Mouse (Mus musculus) forebrain, postnatal 0 days (tissue): ENCODE data around the gene Upp1. TPM values are rescaled to one million over a fixed set of nuclear protein-coding genes. Genes with fewer than 3 reads are reported as not detected.
A peak's percentile ranks its signal among the peaks of the same experiment; 100 is the strongest.

Source experiments
- ATAC-seq: fragments of 200-750 bp; cut with Nextera tagmentation; 2 replicates; pipeline ENCODE4 v1.8.0; 2017; ENCODE audit warnings: mild to moderate bottlenecking, moderate library complexity
- DNase-seq: peaks from one replicate; pipeline ENCODE4 v3.0.0-alpha.2; 2015
- H3K27ac ChIP-seq: fragments of 300-500 bp; sonication (generic); 2 replicates; pipeline ENCODE4 v1.5.1; 2014; ENCODE audit warnings: low read depth, mild to moderate bottlenecking, antibody characterized with exemption, low read length, moderate library complexity, mixed read lengths
- H3K27me3 ChIP-seq: fragments of 300-500 bp; sonication (generic); 2 replicates; pipeline ENCODE4 v1.6.1; 2014; ENCODE audit warnings: mild to moderate bottlenecking, low read length, mixed read lengths; ENCODE audit not compliant: insufficient read depth
- H3K36me3 ChIP-seq: fragments of 300-500 bp; sonication (generic); 2 replicates; pipeline ENCODE4 v1.6.1; 2014; ENCODE audit warnings: mild to moderate bottlenecking, moderate library complexity; ENCODE audit not compliant: insufficient read depth
- H3K4me1 ChIP-seq: fragments of 300-500 bp; sonication (generic); 2 replicates; pipeline ENCODE4 v1.6.1; 2014; ENCODE audit warnings: antibody characterized with exemption; ENCODE audit not compliant: insufficient read depth
- H3K4me2 ChIP-seq: fragments of 300-500 bp; sonication (generic); 2 replicates; pipeline ENCODE4 v1.6.1; 2014; ENCODE audit warnings: low read depth, mild to moderate bottlenecking, moderate library complexity
- H3K4me3 ChIP-seq: fragments of 300-500 bp; sonication (generic); 2 replicates; pipeline ENCODE4 v1.5.1; 2014; ENCODE audit warnings: low read depth, low read length, mixed read lengths
- H3K9ac ChIP-seq: fragments of 300-500 bp; sonication (generic); 2 replicates; pipeline ENCODE4 v1.6.1; 2014; ENCODE audit warnings: mild to moderate bottlenecking
- H3K9me3 ChIP-seq: fragments of 300-500 bp; sonication (generic); 2 replicates; pipeline ENCODE4 v1.6.1; 2016; ENCODE audit warnings: low read length
- CTCF ChIP-seq: sonication (generic); IDR thresholded peaks from 2 replicates; pipeline ENCODE4 v1.5.1; 2016; ENCODE audit warnings: antibody characterized with exemption, control low read depth, low read depth
- WGBS: fragments of 180-500 bp; shearing (Covaris S2); extraction: QIAGEN DNeasy Blood & Tissue Kit; methylation state at CpG from one replicate; pipeline ENCODE4 v1.1.7; 2014; 5-methylcytosine and 5-hydroxymethylcytosine counted together
- polyA plus RNA-seq: library from polyadenylated mRNA; unstranded; fragments of >200 nt; fragmentation: Nextera tagmentation; extraction: Ambion mirVana; gene quantifications from 2 replicates; pipeline ENCODE4 v1.2.1, GENCODE M21; 2015
- total RNA-seq: library from RNA; depleted of rRNA; stranded (reverse); fragments of >200 nt; gene quantifications from 2 replicates; pipeline ENCODE4 v1.2.3, GENCODE M21; 2014; rRNA removed

The Upp1 gene
- total RNA-seq (0.14 and 0.46 TPM in 2 replicates), polyA plus RNA-seq (2.2 and 2.4 TPM in 2 replicates)

DNA sequence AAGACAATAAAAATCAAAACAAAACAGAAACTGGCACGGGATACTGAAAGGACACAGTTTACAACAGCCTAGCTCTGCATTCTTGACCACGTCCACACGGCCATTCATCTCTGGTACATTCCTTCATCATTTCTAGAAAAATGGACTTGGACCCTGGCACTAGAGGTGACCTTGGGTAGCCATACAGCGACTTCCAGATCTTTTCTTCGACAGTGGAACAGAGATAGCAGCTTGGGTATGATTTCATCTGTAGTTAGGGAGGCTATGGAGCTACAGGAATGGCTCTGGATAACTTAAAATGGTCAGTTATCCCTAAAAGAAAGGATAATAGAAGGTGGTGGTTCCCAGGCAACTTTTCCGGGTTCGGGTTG, at the start of gene Upp1:
Gene Upp1, plus strand, starts transcription at position 54 of the 371 bp plus-strand sequence.
- no peaks in the 10 kb centered on the region for H3K9me3 ChIP-seq
- H3K27me3 ChIP-seq: peaks cover 20% of the 10 kb centered on the region
- DNase-seq: no peak
- no peaks in the 10 kb centered on the region; the same call in 1 of the 2 replicates for H3K4me1 ChIP-seq
- 0 out of 2 replicates have a peak within 1 kb of the TSS, but pooled peaks have one; percentile 1 for H3K9ac ChIP-seq
- peak; percentile 17; the same call in 1 of the 2 replicates for ATAC-seq
- H3K36me3 ChIP-seq: no peaks in the 10 kb centered on the region; the same call in 1 of the 2 replicates
- H3K27ac ChIP-seq: no peak within 1 kb of the TSS
- WGBS: under 1% methylated on average over 7 of the region's 7 CpGs
- TF ChIP-seq CTCF: no peak
- peak within 1 kb of the TSS; percentile 86 for H3K4me2 ChIP-seq
- peak within 1 kb of the TSS; percentile 39 for H3K4me3 ChIP-seq

GRCm38 (mm10) chr11:9076444-9076843, 41.5 kb upstream of the Upp1 start:
- H3K27me3 ChIP-seq: no peaks in the 10 kb centered on the region
- no peak for TF ChIP-seq CTCF
- WGBS: 91% methylated on average over 3 of the region's 3 CpGs
- no peak for ATAC-seq
- H3K4me2 ChIP-seq: no peak overlapping the region
- H3K9ac ChIP-seq: no peak overlapping the region
- no peaks in the 10 kb centered on the region for H3K4me1 ChIP-seq
- H3K27ac ChIP-seq: no peak overlapping the region
- H3K9me3 ChIP-seq: no peaks in the 10 kb centered on the region
- H3K36me3 ChIP-seq: no peaks in the 10 kb centered on the region
- H3K4me3 ChIP-seq: no peak overlapping the region
- no peak for DNase-seq

- Histone ChIP-seq H3K9ac (no peak overlapping the region), H3K36me3 (no peaks in the 10 kb centered on the region), H3K27ac (no peak overlapping the region), H3K9me3 (no peaks in the 10 kb centered on the region), H3K4me1 (no peaks in the 10 kb centered on the region; the same call in 1 of the 2 replicates), H3K4me2 (no peak overlapping the region), H3K4me3 (no peak overlapping the region), H3K27me3 (peaks cover 13% of the 10 kb centered on the region)
- 75% methylated on average over 2 of the region's 2 CpGs for WGBS
- no peak for ATAC-seq
- TF ChIP-seq CTCF: no peak
- DNase-seq: no peak
Observed at GRCm38 (mm10) chr11:9113189-9113588, 4.7 kb upstream of the Upp1 start.

GRCm38 (mm10) chr11:9115367-9116120, 2.4 kb upstream of the Upp1 start:
- no peaks in the 10 kb centered on the region; the same call in 1 of the 2 replicates for H3K4me1 ChIP-seq
- no peak for ATAC-seq

GRCm38 (mm10) chr11:9116121-9116520, 1.8 kb upstream of the Upp1 start:
- no peak for TF ChIP-seq CTCF
- no peak for ATAC-seq

More at GRCm38 (mm10) chr11:9115367-9116120, 2.4 kb upstream of the Upp1 start:
- H3K27ac ChIP-seq: no peak overlapping the region
- peaks cover 20% of the 10 kb centered on the region for H3K27me3 ChIP-seq
- WGBS: 21% methylated on average over 9 of the region's 9 CpGs
- H3K9ac ChIP-seq: no peak overlapping the region
- H3K36me3 ChIP-seq: no peaks in the 10 kb centered on the region
- TF ChIP-seq CTCF: no peak
- no peaks in the 10 kb centered on the region for H3K9me3 ChIP-seq
- H3K4me3 ChIP-seq: no peak overlapping the region
- no peak for DNase-seq
- H3K4me2 ChIP-seq: no peak overlapping the region

DNA sequence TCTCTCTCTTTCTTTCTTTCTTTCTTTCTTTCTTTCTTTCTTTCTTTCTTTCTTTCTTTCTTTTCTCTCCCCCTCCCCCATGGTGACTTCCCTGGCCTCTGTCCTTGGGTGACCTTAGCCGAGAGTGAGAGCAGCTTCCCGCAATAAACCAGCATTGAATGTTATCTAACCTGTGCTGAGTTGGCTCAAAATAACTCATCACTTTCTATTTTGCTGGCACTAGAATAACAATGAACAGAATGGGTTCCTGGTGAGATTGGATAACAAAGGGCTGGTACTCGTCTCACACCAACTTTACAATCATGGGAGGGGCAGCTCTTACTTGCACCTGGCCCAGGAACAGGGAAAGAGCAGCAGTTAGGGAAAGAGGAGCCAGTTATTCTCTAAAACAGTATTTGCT, 987 bp upstream of the Upp1 start:
- peaks cover 20% of the 10 kb centered on the region for H3K27me3 ChIP-seq
- H3K4me2 ChIP-seq: no peak overlapping the region
- H3K36me3 ChIP-seq: no peaks in the 10 kb centered on the region
- no peak for DNase-seq
- H3K27ac ChIP-seq: no peak overlapping the region
- TF ChIP-seq CTCF: no peak
- 19% methylated on average over 3 of the region's 3 CpGs for WGBS
- H3K9me3 ChIP-seq: no peaks in the 10 kb centered on the region
- no peak overlapping the region for H3K9ac ChIP-seq
- no peak overlapping the region for H3K4me3 ChIP-seq
- no peaks in the 10 kb centered on the region; the same call in 1 of the 2 replicates for H3K4me1 ChIP-seq
- ATAC-seq: no peak

More at GRCm38 (mm10) chr11:9116121-9116520, 1.8 kb upstream of the Upp1 start:
- H3K9ac ChIP-seq: no peak overlapping the region
- H3K27me3 ChIP-seq: peaks cover 20% of the 10 kb centered on the region
- DNase-seq: no peak
- no peaks in the 10 kb centered on the region for H3K36me3 ChIP-seq
- no peak overlapping the region for H3K4me2 ChIP-seq
- H3K9me3 ChIP-seq: no peaks in the 10 kb centered on the region
- no peak overlapping the region for H3K27ac ChIP-seq
- no peaks in the 10 kb centered on the region; the same call in 1 of the 2 replicates for H3K4me1 ChIP-seq
- peak overlapping the region; percentile 5; the same call in 1 of the 2 replicates for H3K4me3 ChIP-seq
- WGBS: 2% methylated on average over 10 of the region's 10 CpGs
